Mouse (Mus musculus) retina, adult 2 months (tissue): Measurements from ENCODE around the gene Prkaca.

Experiments
- DNase-seq: peaks from one replicate; pipeline ENCODE4 v3.0.0-alpha.2; 2012; ENCODE audit warnings: low read depth, low spot score

The Prkaca gene

GRCm38 (mm10) chr8:83972150-83973120 lies at the start of gene Prkaca:
Gene Prkaca (plus strand): TSS chr8:83972993.
- DNase-seq, result peak; percentile 92

- DNase-seq, result no peak
Measured at GRCm38 (mm10) chr8:83924585-83924984, 48.2 kb upstream of the Prkaca start.

- no peak for DNase-seq
Measured at GRCm38 (mm10) chr8:83926266-83926665, 46.5 kb upstream of the Prkaca start.

- DNase-seq, result no peak
Measured at GRCm38 (mm10) chr8:83934222-83934621, 38.6 kb upstream of the Prkaca start.

GRCm38 (mm10) chr8:83934994-83935393 lies 37.8 kb upstream of the Prkaca start:
- DNase-seq, result no peak

- no peak for DNase-seq
Measured at GRCm38 (mm10) chr8:83935435-83935834, 37.4 kb upstream of the Prkaca start.

GRCm38 (mm10) chr8:83937645-83938044 lies 35.1 kb upstream of the Prkaca start:
- no peak for DNase-seq

- DNase-seq, result no peak
Measured at GRCm38 (mm10) chr8:83938330-83938729, 34.5 kb upstream of the Prkaca start.

- DNase-seq, result no peak
Measured at GRCm38 (mm10) chr8:83941066-83941677, 31.6 kb upstream of the Prkaca start.

GRCm38 (mm10) chr8:83942446-83942845 lies 30.3 kb upstream of the Prkaca start:
- no peak for DNase-seq

GRCm38 (mm10) chr8:83945540-83945939 lies 27.3 kb upstream of the Prkaca start:
- DNase-seq, result no peak

GRCm38 (mm10) chr8:83954749-83955105 lies 18.1 kb upstream of the Prkaca start:
- no peak for DNase-seq

- DNase-seq, result peak; percentile 95
Measured at GRCm38 (mm10) chr8:83955106-83955957, 17.5 kb upstream of the Prkaca start, which contains the start of the genes Gm10644 and Asf1b. Gene Gm10644 (minus strand): TSS chr8:83955205. Gene Asf1b (plus strand): TSS chr8:83955507.

GRCm38 (mm10) chr8:83955958-83956218 lies 16.9 kb upstream of the Prkaca start:
- DNase-seq, result no peak

- no peak for DNase-seq
Measured at GRCm38 (mm10) chr8:83956789-83957188, 16.0 kb upstream of the Prkaca start.

- DNase-seq, result no peak
Measured at GRCm38 (mm10) chr8:83964015-83964765, 8.6 kb upstream of the Prkaca start.

GRCm38 (mm10) chr8:83967701-83968100 lies 5.1 kb upstream of the Prkaca start:
- DNase-seq, result no peak

- no peak for DNase-seq
Measured at GRCm38 (mm10) chr8:83971121-83971520, 1.7 kb upstream of the Prkaca start.

GRCm38 (mm10) chr8:83971661-83972060 lies 1.1 kb upstream of the Prkaca start:
- DNase-seq, result no peak

GRCm38 (mm10) chr8:83973161-83974031 lies 603 bp downstream of the Prkaca start:
- no peak for DNase-seq
